In genomic region chr7:67353667-67354066, GRCm38 (mm10) we compare ENCODE assay signal across 12 mouse cellular contexts. TPM values are rescaled to one million over a fixed set of nuclear protein-coding genes. Genes with fewer than 3 reads are reported as not detected.
DNase-seq lines count a peak whose midpoint lies in the region; ATAC-seq and TF ChIP-seq lines count a peak whose summit lies in the region.
"Had no signal": no experiment of that assay in that cellular context is flagged by ENCODE, and none has a peak within 500 bp of the region (broad histone marks: within the 10 kb centered on the region; RNA-seq: fewer than 3 reads in every experiment).

No protein-coding gene starts in this region.

- ATAC-seq in lung, embryonic 14.5 days (ENCODE audit: insufficient read depth): no peak
- 0 out of 2 replicates have a peak, but pooled peaks have one; percentile 67 for ATAC-seq in megakaryocyte-erythroid progenitor cell, adult 5-6 weeks (replicated peaks; ENCODE audit: low FRiP score, low TSS enrichment, poor library complexity, severe bottlenecking)

- 86% methylated on average over 6 of the region's 6 CpGs for WGBS in lung, embryonic 14.5 days

- no peak overlapping the region for H3K9ac ChIP-seq in lung, embryonic 14.5 days
- H3K9ac ChIP-seq: embryonic facial prominence, embryonic 12.5 days; limb, embryonic 15.5 days had no signal

- H3K27ac ChIP-seq in lung, embryonic 14.5 days (ENCODE audit: low read depth): no peak overlapping the region
- H3K27ac ChIP-seq: embryonic facial prominence, embryonic 12.5 days; limb, embryonic 15.5 days had no signal

- no peaks in the 10 kb centered on the region for H3K36me3 ChIP-seq in lung, embryonic 14.5 days (ENCODE audit: insufficient read depth)

- no peaks in the 10 kb centered on the region for H3K27me3 ChIP-seq in lung, embryonic 14.5 days (ENCODE audit: insufficient read depth, low read length)
- H3K27me3 ChIP-seq: embryonic facial prominence, embryonic 12.5 days; limb, embryonic 15.5 days had no signal

- peak; percentile 26 for TF ChIP-seq CTCF in lung, embryonic 14.5 days (IDR thresholded peaks at IDR 0.05; ENCODE audit: low read depth)

- no peak overlapping the region for H3K4me2 ChIP-seq in lung, embryonic 14.5 days
- H3K4me2 ChIP-seq: embryonic facial prominence, embryonic 12.5 days; limb, embryonic 15.5 days had no signal

- no peak for DNase-seq in lung, embryonic 14.5 days
- no peak for DNase-seq in lung, adult 18-20 months
- peak; percentile 70 for DNase-seq in T-cell, adult 2 months (ENCODE audit: low spot score)
- DNase-seq in thymus, postnatal 14 days: peak; percentile 88
- no peak for DNase-seq in layer of hippocampus, postnatal 14 days (ENCODE audit: low spot score in 2 of 2)
- no peak for DNase-seq in heart, adult 8-10 months (ENCODE audit: low spot score)
- DNase-seq in right cerebral cortex, adult 18-20 months: no peak
- DNase-seq: heart, postnatal 14 days had no signal

- no peak overlapping the region for H3K4me3 ChIP-seq in lung, embryonic 14.5 days (ENCODE audit: low read depth, low read length)
- H3K4me3 ChIP-seq: embryonic facial prominence, embryonic 12.5 days; limb, embryonic 15.5 days; myocyte had no signal

- no peaks in the 10 kb centered on the region for H3K9me3 ChIP-seq in lung, embryonic 14.5 days (ENCODE audit: low read depth, low read length)
- H3K9me3 ChIP-seq: limb, embryonic 15.5 days had no signal

- H3K4me1 ChIP-seq in lung, embryonic 14.5 days (ENCODE audit: insufficient read depth): no peaks in the 10 kb centered on the region
- H3K4me1 ChIP-seq: embryonic facial prominence, embryonic 12.5 days; limb, embryonic 15.5 days had no signal

RNA-seq across cellular contexts. Expression of gene Mef2a, which starts 19.0 kb away (rescaled TPM):
- 51.6 and 55.5 TPM in 2 replicates for polyA plus RNA-seq in lung, embryonic 14.5 days (2014; fragmentation: Nextera tagmentation; extraction: Ambion mirVana)
- total RNA-seq in megakaryocyte-erythroid progenitor cell, adult 5-6 weeks (2014; fragmentation: Nextera tagmentation): 19.9 and 22.5 TPM in 2 replicates
- total RNA-seq in megakaryocyte-erythroid progenitor cell, adult 5-6 weeks (2017): 19.0 and 22.7 TPM in 2 replicates
- total RNA-seq in layer of hippocampus, postnatal 14 days (2021): 100 to 1,000 TPM; 143 to 146 TPM
- total RNA-seq in heart, adult 8-10 months (2022): 100 to 1,000 TPM; 134 to 141 (median 140) TPM

Comparison
In these comparisons a context has a peak if more than half of its experiments do, and no peak if none do; other contexts are left out.
1. DNase-seq: peak in T-cell, adult 2 months (single experiment) and thymus, postnatal 14 days (single experiment); none in lung, embryonic 14.5 days (single experiment), lung, adult 18-20 months (0 of 2), layer of hippocampus, postnatal 14 days (0 of 2), heart, adult 8-10 months (single experiment) and right cerebral cortex, adult 18-20 months (single experiment).
2. RNA of gene Mef2a, which starts 19.0 kb away (total RNA-seq): 143 to 146 TPM in layer of hippocampus, postnatal 14 days and 134 to 141 TPM in heart, adult 8-10 months; 19.0 to 22.7 TPM in megakaryocyte-erythroid progenitor cell, adult 5-6 weeks; every median in the first group is over 4 times any median in the second.